Mouse (Mus musculus): ENCODE measurements around the gene Zfp36l2. TPM values are rescaled to one million over a fixed set of nuclear protein-coding genes. Genes with fewer than 3 reads are reported as not detected.
A peak's percentile ranks its signal among the peaks of the same experiment; 100 is the strongest.

Zfp36l2 gene
- total and polyA plus RNA-seq, 3 experiments = 8.9 to 24.2 (median 9.0) TPM

- H3K27ac ChIP-seq (ENCODE audit: insufficient read depth, low read depth) = peak overlapping the region; percentile 81
- H3K4me1 ChIP-seq (ENCODE audit: control insufficient read depth in 1 of 2, insufficient read depth in 2 of 2) = peaks cover 0 to 38% of the 10 kb centered on the region in 2 experiments; a peak in 2 of 4 replicates
- in situ Hi-C loops (cut with MboI; ENCODE audit: low pct_ligation_motif_present, low pct_unique_long_range_greater_than_20kb, low sequenced_read_pairs) (loop anchor here (5.0 kb wide), 1 partner anchor 59 kb away; no protein-coding TSS in a partner anchor), dilution Hi-C loops (cut with MboI; ENCODE audit: extremely low pct_ligation_motif_present, extremely low pct_unique_long_range_greater_than_20kb, low sequenced_read_pairs) (no loop called here)
- H3K4me3 ChIP-seq (replicated peaks in 1 of 3; ENCODE audit: low read depth in 2 of 3, low read length in 2 of 3, poor library complexity in 1 of 3) = peak overlapping the region; percentile 60 to 77 (median 62)
- peak overlapping the region; percentile 69 for H3K4me2 ChIP-seq (ENCODE audit: insufficient read depth, low read depth, poor library complexity, severe bottlenecking)
- H3K9ac ChIP-seq (ENCODE audit: insufficient read depth, low read depth) = peak overlapping the region; percentile 60
- peaks cover 12% of the 10 kb centered on the region for H3K79me2 ChIP-seq (replicated peaks; ENCODE audit: control insufficient read depth, extremely low read depth, insufficient read depth, poor library complexity, severe bottlenecking)
- peaks cover 3% of the 10 kb centered on the region for H3K9me3 ChIP-seq (replicated peaks; ENCODE audit: low read length)
- H3K27me3 ChIP-seq (replicated peaks) = no peaks in the 10 kb centered on the region
- peak; percentile 59; the same call in 1 of the 2 replicates for TF ChIP-seq MYC (IDR thresholded peaks at IDR 0.05; ENCODE audit: low read depth, low read length)
- TF ChIP-seq TCF12 (IDR thresholded peaks at IDR 0.05; ENCODE audit: low read depth, low read length) = peak; percentile 56
- TF ChIP-seq KAT2A (IDR thresholded peaks at IDR 0.05; ENCODE audit: insufficient replicate concordance, low read length) = no peak
- TF ChIP-seq JUN (IDR thresholded peaks at IDR 0.05; ENCODE audit: insufficient read depth, low read depth, low read length) = no peak
- TF ChIP-seq NELFE (IDR thresholded peaks at IDR 0.05; ENCODE audit: low read depth, low read length) = peak; percentile 41; the same call in 1 of the 2 replicates
- no peak; the same call in 1 of the 2 replicates for TF ChIP-seq SMC3 (IDR thresholded peaks at IDR 0.05; ENCODE audit: low read depth, low read length)
- TF ChIP-seq CHD1 (IDR thresholded peaks at IDR 0.05; ENCODE audit: low read depth, low read length) = no peak
- no peak for TF ChIP-seq PAX5 (IDR thresholded peaks at IDR 0.05; ENCODE audit: low read length)
- no peak; the same call in 1 of the 2 replicates for TF ChIP-seq POLR2A (IDR thresholded peaks at IDR 0.05; ENCODE audit: low read depth, low read length)
- no peak for TF ChIP-seq RCOR1 (conservative IDR thresholded peaks at IDR 0.05; ENCODE audit: low read depth, low read length)
- no peak for TF ChIP-seq JUND (conservative IDR thresholded peaks at IDR 0.05; ENCODE audit: low read depth, low read length)
- no peak for TF ChIP-seq USF2 (conservative IDR thresholded peaks at IDR 0.05; ENCODE audit: low read depth, low read length)
- peak; percentile 26; the same call in 1 of the 2 replicates for TF ChIP-seq ETS1 (conservative IDR thresholded peaks at IDR 0.05; ENCODE audit: low read depth, low read length)
- TF ChIP-seq ZC3H11A (IDR thresholded peaks at IDR 0.05; ENCODE audit: low read depth, low read length) = no peak
- TF ChIP-seq GABPA (IDR thresholded peaks at IDR 0.05; ENCODE audit: insufficient replicate concordance, low read depth, low read length) = no peak
- peak; percentile 22 for TF ChIP-seq IRF4 (IDR thresholded peaks at IDR 0.05; ENCODE audit: low read depth, low read length)
- TF ChIP-seq MEF2A (IDR thresholded peaks at IDR 0.05; ENCODE audit: borderline replicate concordance, low read depth, low read length) = no peak; the same call in 1 of the 2 replicates
- TF ChIP-seq MAX (IDR thresholded peaks at IDR 0.05; ENCODE audit: low read length) = peak; percentile 78; the same call in 1 of the 2 replicates
- TF ChIP-seq MXI1 (IDR thresholded peaks at IDR 0.05; ENCODE audit: low read depth, low read length) = peak; percentile 94
- TF ChIP-seq TBP (conservative IDR thresholded peaks at IDR 0.05; ENCODE audit: low read depth, low read length) = no peak
- no peak; the same call in 1 of the 2 replicates for TF ChIP-seq RAD21 (IDR thresholded peaks at IDR 0.05; ENCODE audit: low read depth, low read length)
- TF ChIP-seq ZMIZ1 (IDR thresholded peaks at IDR 0.05; ENCODE audit: low read depth, low read length) = no peak
- TF ChIP-seq ZNF384 (IDR thresholded peaks at IDR 0.05; ENCODE audit: low read depth, low read length) = no peak
- peak; percentile 42; the same call in 1 of the 2 replicates for TF ChIP-seq EP300 (IDR thresholded peaks at IDR 0.05; ENCODE audit: low read length)
- no peak for TF ChIP-seq CTCF (conservative IDR thresholded peaks at IDR 0.05 in 1 of 2, IDR thresholded peaks at IDR 0.05 in 1 of 2; ENCODE audit: low read depth in 2 of 2, low read length in 2 of 2)
- TF ChIP-seq MAFK (IDR thresholded peaks at IDR 0.05; ENCODE audit: insufficient replicate concordance, low read length) = no peak
- TF ChIP-seq E2F4 (IDR thresholded peaks at IDR 0.05; ENCODE audit: insufficient replicate concordance, low read depth, low read length) = no peak
- TF ChIP-seq HCFC1 (IDR thresholded peaks at IDR 0.05; ENCODE audit: low read depth, low read length) = peak; percentile 11; the same call in 1 of the 2 replicates
- peak; percentile 78 for TF ChIP-seq ELF1 (IDR thresholded peaks at IDR 0.05; ENCODE audit: low read depth, low read length)
- no peak for TF ChIP-seq ZKSCAN1 (IDR thresholded peaks at IDR 0.05; ENCODE audit: borderline replicate concordance, low read depth, low read length)
- 0 out of 2 replicates have a peak, but pooled peaks have one; percentile 62 for TF ChIP-seq MAZ (IDR thresholded peaks at IDR 0.05; ENCODE audit: low read depth, low read length)
- TF ChIP-seq CHD2 (IDR thresholded peaks at IDR 0.05; ENCODE audit: low read length) = peak; percentile 59
- TF ChIP-seq NRF1 (IDR thresholded peaks at IDR 0.05; ENCODE audit: low read depth, low read length) = 0 out of 2 replicates have a peak, but pooled peaks have one; percentile 18
- no peak for TF ChIP-seq POLR2AphosphoS2 (IDR thresholded peaks at IDR 0.05; ENCODE audit: low read depth, low read length)
- peak; percentile 70 for TF ChIP-seq BHLHE40 (IDR thresholded peaks at IDR 0.05; ENCODE audit: low read depth, low read length)
- TF ChIP-seq UBTF (IDR thresholded peaks at IDR 0.05; ENCODE audit: low read depth, low read length) = no peak
- TF ChIP-seq USF1 (IDR thresholded peaks at IDR 0.05; ENCODE audit: low read depth, low read length) = no peak
- TF ChIP-seq SIN3A (IDR thresholded peaks at IDR 0.05; ENCODE audit: low read length) = peak; percentile 83
- peak; percentile 74 for DNase-seq (ENCODE audit: extremely low read depth)
- peaks cover 0 to 10% of the 10 kb centered on the region in 2 experiments for H3K36me3 ChIP-seq (replicated peaks in 1 of 2; ENCODE audit: control insufficient read depth in 1 of 2, insufficient read depth in 1 of 2, low read length in 1 of 2)
Observed at GRCm38 (mm10) chr17:84180715-84181501, 6.8 kb downstream of the Zfp36l2 start.
